Mouse (Mus musculus) right cerebral cortex, postnatal 36 days (tissue): ENCODE results near the gene Dync1li1.

Source experiments
- DNase-seq, 2 experiments: peaks; one replicate each; pipeline ENCODE4 v3.0.0; 2022; ENCODE audit warnings: low spot score in 2 of 2, mixed read lengths in 1 of 2

The Dync1li1 gene

GRCm38 (mm10) chr9:114729911-114730805, 41.6 kb downstream of the Dync1li1 start:
- no peak for DNase-seq

DNA sequence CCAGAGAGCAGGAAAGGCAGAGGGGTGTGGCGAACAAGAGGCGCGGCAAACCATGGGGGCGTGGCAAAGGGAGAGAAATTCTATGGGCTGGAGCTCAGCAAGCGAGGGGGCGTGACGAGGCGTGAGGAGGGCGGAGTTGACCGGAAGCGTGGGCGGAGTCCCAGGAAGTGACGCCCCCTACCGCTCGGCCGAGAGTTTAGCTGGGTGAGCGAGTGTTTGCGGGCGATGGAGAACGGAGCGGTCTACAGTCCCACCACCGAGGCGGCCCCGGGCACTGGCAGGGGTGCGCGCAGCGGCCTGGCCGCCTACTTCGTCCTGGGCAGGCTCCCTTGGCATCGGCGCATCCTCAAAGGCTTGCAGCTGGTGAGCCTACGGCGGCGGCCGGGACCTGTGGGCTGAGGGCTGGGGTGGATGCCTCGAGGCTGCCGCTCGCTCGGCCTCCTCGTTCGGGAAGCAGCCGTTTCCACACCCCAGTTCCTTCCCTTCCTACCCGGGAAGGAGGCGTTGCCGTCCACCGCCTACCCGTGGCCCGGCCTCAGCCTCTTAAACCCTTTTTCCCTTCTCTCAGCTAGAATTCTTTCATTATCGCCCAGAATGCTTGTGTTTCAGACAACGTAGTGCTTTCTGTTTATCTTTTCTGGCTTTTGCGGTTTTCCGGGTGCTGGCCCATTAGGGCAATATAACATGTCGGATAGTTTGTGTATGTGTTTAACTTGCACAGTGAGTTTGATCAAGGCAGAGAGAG, 42.6 kb downstream of the Dync1li1 start, which contains the start of gene Cmtm6:
Gene Cmtm6 (plus strand): TSS at position 106 of the 745 bp plus-strand sequence.
- peak; percentile 93 to 94 for DNase-seq

- DNase-seq = no peak
Measured at GRCm38 (mm10) chr9:114731871-114732682, 43.5 kb downstream of the Dync1li1 start.

- no peak for DNase-seq
Measured at GRCm38 (mm10) chr9:114733238-114733637, 44.6 kb downstream of the Dync1li1 start.

- DNase-seq = no peak
Measured at GRCm38 (mm10) chr9:114736442-114736841, 47.9 kb downstream of the Dync1li1 start.

DNA sequence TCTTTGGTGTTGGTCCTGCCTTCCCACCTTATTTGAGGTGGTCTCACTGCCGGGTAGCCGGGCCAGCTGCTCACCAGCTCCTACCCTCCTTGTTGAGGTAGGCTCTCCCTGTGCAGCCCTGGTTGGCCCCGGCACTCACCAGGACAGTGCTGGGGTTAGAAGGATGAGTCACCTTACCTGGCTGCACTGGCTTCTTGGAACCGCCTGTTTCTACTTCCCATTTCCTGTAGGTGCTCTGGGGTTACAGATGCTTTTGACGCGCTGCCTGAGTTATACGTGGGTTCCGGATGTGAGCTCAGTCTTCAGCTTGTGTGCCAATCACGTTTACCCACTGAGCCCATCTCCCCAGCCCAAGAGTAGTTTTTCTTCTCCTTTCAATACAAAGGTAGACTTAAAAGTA, 51.7 kb downstream of the Dync1li1 start:
- no peak for DNase-seq

DNA sequence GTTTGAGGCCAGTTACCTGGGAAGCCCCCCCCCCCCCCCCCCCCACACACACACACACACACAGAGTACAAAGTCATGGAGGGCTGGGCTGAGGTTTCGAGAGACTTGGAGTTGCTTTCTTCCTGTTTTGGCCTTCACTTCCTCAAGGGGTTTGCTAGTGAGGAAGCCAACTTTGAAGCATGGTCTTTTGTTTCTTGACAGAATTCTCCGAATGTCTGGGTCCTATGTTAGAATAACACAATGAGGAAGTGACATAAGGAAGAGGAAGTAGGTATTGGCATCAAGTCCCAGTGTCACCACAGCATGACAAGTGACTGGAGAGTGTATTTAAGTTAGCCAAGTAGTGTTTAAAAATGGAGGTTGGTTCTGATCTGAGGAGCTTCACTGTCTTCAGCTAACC, 54.1 kb downstream of the Dync1li1 start:
- DNase-seq = no peak

GRCm38 (mm10) chr9:114745163-114745562, 56.6 kb downstream of the Dync1li1 start:
- no peak for DNase-seq

GRCm38 (mm10) chr9:114745654-114746053, 57.1 kb downstream of the Dync1li1 start:
- DNase-seq = no peak

DNA sequence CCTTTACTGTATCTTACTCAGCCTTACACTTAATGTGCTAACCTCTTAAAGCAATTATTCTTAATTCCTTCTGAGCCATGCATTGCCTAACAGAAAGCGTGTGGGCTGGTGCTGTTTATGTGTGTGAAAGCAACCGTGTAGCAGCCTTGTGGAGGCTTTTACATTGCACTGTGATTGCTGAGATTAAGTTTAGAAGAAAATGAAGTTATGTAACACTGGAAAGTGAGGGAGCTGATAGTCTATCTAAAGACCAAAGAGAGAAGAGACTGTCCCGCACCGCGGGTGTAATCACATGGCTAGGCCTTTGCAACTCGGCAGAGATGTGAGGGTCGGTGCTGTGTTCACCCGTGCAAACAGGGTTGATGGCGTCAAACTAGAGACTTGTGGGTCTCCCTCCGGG, 58.4 kb downstream of the Dync1li1 start:
- DNase-seq = peak; percentile 51 to 54

DNA sequence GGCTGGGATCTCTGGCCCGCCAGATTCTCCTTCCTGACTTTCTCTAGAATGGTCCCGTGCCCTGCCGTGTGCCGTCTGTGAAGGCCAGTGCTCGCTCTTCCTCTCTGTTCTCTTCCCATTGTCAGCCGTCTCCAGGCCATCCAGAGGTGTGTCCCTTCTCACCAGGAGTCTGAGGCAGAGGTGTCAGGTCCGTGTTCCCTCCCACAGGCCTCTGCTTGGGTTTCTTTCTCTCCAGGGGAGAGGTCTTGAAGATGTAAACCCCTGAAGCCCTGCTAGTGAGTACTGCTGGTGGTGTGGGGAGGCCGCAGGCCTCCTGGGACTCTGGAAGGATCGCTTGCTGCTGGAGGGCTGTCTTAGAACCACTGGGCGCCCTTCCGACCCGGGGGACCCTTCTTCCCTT, 58.9 kb downstream of the Dync1li1 start:
- DNase-seq = no peak

- DNase-seq = no peak
Measured at GRCm38 (mm10) chr9:114751582-114751981, 63.0 kb downstream of the Dync1li1 start.

- no peak for DNase-seq
Measured at GRCm38 (mm10) chr9:114752311-114752710, 63.7 kb downstream of the Dync1li1 start.

DNA sequence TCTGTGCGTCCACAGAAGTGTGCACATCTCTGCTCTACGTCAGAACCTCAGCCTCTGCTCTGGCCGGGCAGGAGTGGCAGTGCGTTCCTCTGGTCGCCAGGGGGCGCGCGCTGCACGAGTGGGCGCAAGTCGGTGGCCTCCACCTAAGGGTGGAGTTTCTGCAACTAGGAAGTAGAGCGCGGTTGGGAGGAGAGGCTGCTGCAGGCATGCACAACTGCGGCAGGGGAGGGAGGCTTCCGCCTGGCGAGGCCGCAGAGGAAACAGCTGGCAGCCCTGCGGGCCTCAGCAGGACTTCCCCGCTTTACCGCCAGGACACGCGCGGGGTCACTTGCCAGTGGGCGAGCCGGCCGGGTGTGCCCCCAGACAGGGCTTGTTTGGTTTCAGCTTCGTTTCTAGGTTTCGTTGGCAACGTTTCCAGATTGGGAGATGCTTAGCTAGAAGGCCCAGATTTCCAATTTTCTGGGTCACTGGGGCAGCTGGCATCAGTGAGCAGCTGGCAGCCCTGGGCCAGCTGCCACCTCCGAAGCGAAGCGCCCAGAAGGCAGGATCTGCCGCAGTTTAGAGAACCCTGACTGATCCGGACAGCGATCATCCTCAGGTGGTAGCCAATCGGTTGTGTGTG, 64.4 kb downstream of the Dync1li1 start:
- peak; percentile 86 to 88 for DNase-seq

GRCm38 (mm10) chr9:114758272-114758671, 69.7 kb downstream of the Dync1li1 start:
- no peak for DNase-seq

GRCm38 (mm10) chr9:114758801-114759200, 70.2 kb downstream of the Dync1li1 start:
- DNase-seq = no peak

- no peak for DNase-seq
Measured at GRCm38 (mm10) chr9:114759886-114760285, 71.3 kb downstream of the Dync1li1 start.

DNA sequence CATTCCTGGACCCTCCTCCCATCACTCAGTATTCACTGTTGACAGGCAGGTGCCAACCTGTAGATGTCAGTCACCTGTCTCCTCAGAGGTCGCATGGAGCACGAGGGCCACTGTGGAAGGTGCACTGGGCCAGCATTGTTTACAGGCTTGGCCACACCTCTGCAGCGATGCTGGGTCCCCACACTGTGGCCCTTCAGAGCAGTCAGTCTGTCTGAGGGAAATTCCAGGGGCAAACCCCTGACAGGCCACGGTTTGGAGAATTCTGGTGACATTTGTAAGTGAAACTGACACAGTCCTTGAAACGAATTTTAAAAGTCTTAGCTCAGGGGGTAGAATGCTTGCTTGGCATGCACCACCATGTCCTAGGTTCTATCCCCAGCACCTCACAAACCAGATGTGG, 71.8 kb downstream of the Dync1li1 start:
- DNase-seq = no peak

GRCm38 (mm10) chr9:114761848-114762247, 73.3 kb downstream of the Dync1li1 start:
- DNase-seq = no peak

GRCm38 (mm10) chr9:114763341-114763740, 74.8 kb downstream of the Dync1li1 start:
- DNase-seq = no peak

DNA sequence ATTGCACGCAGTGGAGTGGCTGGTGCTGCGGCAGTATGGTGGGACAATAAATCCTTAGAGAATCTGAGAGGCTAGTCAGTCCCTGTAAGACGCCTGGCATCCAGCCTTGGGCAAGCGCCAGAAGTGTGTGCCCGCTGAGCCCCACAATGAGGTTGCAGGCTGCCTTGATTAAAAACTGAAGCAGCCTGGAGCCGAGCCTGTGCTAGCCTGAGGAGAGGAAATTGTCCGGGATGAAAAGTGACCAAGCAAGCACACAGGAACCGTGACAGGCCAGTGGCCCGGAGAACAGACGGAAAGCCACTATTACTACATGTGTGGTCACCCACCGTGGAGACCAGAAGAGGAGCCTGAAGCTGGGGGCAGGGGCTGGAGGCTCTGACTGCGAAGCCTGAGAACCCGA, 78.4 kb downstream of the Dync1li1 start:
- DNase-seq = no peak
